Mouse (Mus musculus) inflammation-experienced regulatory T-cells, adult 6 months (primary cell): ENCODE data around the gene Abhd15. TPM values are rescaled to one million over a fixed set of nuclear protein-coding genes. Genes with fewer than 3 reads are reported as not detected.

Experiments
- polyA plus RNA-seq, 3 experiments: library from polyadenylated mRNA; unstranded; fragments of 100-300 nt; shearing (Covaris generic); gene quantifications; one replicate each; pipeline ENCODE4 v1.2.1; 2017

Gene Abhd15
- polyA plus RNA-seq, 3 experiments from 2014 or later: 0.88 to 3.8 (median 3.5) TPM

Other genes starting within 250 kb of the Abhd15 start
- gene Coro6, start 52.7 kb upstream of the Abhd15 start, polyA plus RNA-seq: not detected
- 1 to 10 TPM in 1 of 3 experiments, under 1 TPM in 2; 0.39 to 1.6 (median 0.91) TPM for gene Ankrd13b, start 25.4 kb upstream of the Abhd15 start, polyA plus RNA-seq
- gene Git1, start 21.6 kb upstream of the Abhd15 start, polyA plus RNA-seq: 10 to 100 TPM in 2 of 3 experiments, 1 to 10 TPM in 1; 9.4 to 13.7 (median 11.0) TPM
- 10 to 100 TPM in 1 of 3 experiments, 1 to 10 TPM in 2; 8.5 to 14.3 (median 8.7) TPM for gene Trp53i13, start 859 bp downstream of the Abhd15 start, polyA plus RNA-seq
- 1 to 10 TPM in 1 of 3 experiments, under 1 TPM in 2; 0.33 to 1.6 (median 0.74) TPM for gene Gm10392, start 4.1 kb downstream of the Abhd15 start, polyA plus RNA-seq
- 10 to 100 TPM; 14.8 to 21.5 (median 19.8) TPM for gene Taok1, start 92.7 kb downstream of the Abhd15 start, polyA plus RNA-seq
- gene Nufip2, start 171.0 kb downstream of the Abhd15 start, polyA plus RNA-seq: 10 to 100 TPM; 15.6 to 23.4 (median 16.5) TPM
- gene Cryba1, start 210.2 kb downstream of the Abhd15 start, polyA plus RNA-seq: under 1 TPM in 2 of 3 experiments, not detected in 1; 0.38 to 0.40 TPM
- 10 to 100 TPM; 23.8 to 27.3 (median 25.1) TPM for gene Myo18a, start 248.1 kb downstream of the Abhd15 start, polyA plus RNA-seq